Mouse (Mus musculus) spleen, adult 2 months (tissue): ENCODE measurements around the gene Map4.

Source experiments
- CTCF ChIP-seq: fragments of 200-500 bp; IDR thresholded peaks from 2 replicates; pipeline ENCODE4 v1.5.1; 2011; ENCODE audit warnings: mild to moderate bottlenecking, inconsistent platforms; ENCODE audit not compliant: insufficient read depth, insufficient read length, insufficient replicate concordance; ENCODE audit errors: extremely low read depth
- POLR2A ChIP-seq: fragments of 200-500 bp; IDR thresholded peaks from 2 replicates; pipeline ENCODE4 v1.6.1; 2011; ENCODE audit warnings: low read depth, low read length, inconsistent platforms

DNA sequence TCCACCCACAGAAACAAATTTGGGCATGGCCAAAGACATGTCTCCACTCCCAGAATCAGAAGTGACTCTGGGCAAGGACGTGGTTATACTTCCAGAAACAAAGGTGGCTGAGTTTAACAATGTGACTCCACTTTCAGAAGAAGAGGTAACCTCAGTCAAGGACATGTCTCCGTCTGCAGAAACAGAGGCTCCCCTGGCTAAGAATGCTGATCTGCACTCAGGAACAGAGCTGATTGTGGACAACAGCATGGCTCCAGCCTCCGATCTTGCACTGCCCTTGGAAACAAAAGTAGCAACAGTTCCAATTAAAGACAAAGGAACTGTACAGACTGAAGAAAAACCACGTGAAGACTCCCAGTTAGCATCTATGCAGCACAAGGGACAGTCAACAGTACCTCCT lies 103.8 kb downstream of the Map4 start:
- TF ChIP-seq CTCF (no peak), POLR2A (no peak)
